Mouse (Mus musculus) lung, postnatal 0 days (tissue): ENCODE measurements around the gene Syde1. TPM values are rescaled to one million over a fixed set of nuclear protein-coding genes. Genes with fewer than 3 reads are reported as not detected.

Experiments
- ATAC-seq: fragments of 200-750 bp; cut with Nextera tagmentation; 2 replicates; pipeline ENCODE4 v1.8.0; 2017; ENCODE audit warnings: moderate library complexity
- DNase-seq: peaks from one replicate; pipeline ENCODE4 v3.0.0-alpha.2; 2016; ENCODE audit warnings: low spot score
- H3K27ac ChIP-seq: fragments of 300-500 bp; sonication (generic); 2 replicates; pipeline ENCODE4 v1.5.1; 2014; ENCODE audit warnings: antibody characterized with exemption, mild to moderate bottlenecking, low read length, mixed read lengths
- H3K27me3 ChIP-seq: fragments of 300-500 bp; sonication (generic); replicated peaks from 2 replicates; pipeline ENCODE4 v1.6.1; 2014; ENCODE audit warnings: low read length, mixed read lengths; ENCODE audit not compliant: insufficient read depth
- H3K36me3 ChIP-seq: fragments of 300-500 bp; sonication (generic); 2 replicates; pipeline ENCODE4 v1.6.1; 2014; ENCODE audit warnings: low read length, mixed read lengths; ENCODE audit not compliant: insufficient read depth
- H3K4me1 ChIP-seq: fragments of 300-500 bp; sonication (generic); 2 replicates; pipeline ENCODE4 v1.6.1; 2014; ENCODE audit warnings: antibody characterized with exemption, low read depth, low read length, mixed read lengths; ENCODE audit not compliant: insufficient read depth
- H3K4me2 ChIP-seq: fragments of 300-500 bp; sonication (generic); replicated peaks from 2 replicates; pipeline ENCODE4 v1.6.1; 2014; ENCODE audit warnings: low read depth, mild to moderate bottlenecking, low read length, moderate library complexity, mixed read lengths
- H3K4me3 ChIP-seq: fragments of 300-500 bp; sonication (generic); 2 replicates; pipeline ENCODE4 v1.5.1; 2014; ENCODE audit warnings: low read depth, low read length
- H3K9ac ChIP-seq: fragments of 300-500 bp; sonication (generic); replicated peaks from 2 replicates; pipeline ENCODE4 v1.6.1; 2014; ENCODE audit warnings: low read depth, mild to moderate bottlenecking
- H3K9me3 ChIP-seq: fragments of 300-500 bp; sonication (generic); 2 replicates; pipeline ENCODE4 v1.6.1; 2016; ENCODE audit warnings: low read length, mixed read lengths
- CTCF ChIP-seq: IDR thresholded peaks from 2 replicates; pipeline ENCODE4 v1.5.1; 2016; ENCODE audit warnings: antibody characterized with exemption, mild to moderate bottlenecking
- EP300 ChIP-seq: IDR thresholded peaks from 2 replicates; pipeline ENCODE4 v1.6.1; 2016; ENCODE audit warnings: antibody characterized with exemption, mild to moderate bottlenecking, control low read depth
- WGBS: fragments of 180-500 bp; shearing (Covaris S2); extraction: QIAGEN DNeasy Blood & Tissue Kit; methylation state at CpG from one replicate; pipeline ENCODE4 v1.1.7; 2014; 5-methylcytosine and 5-hydroxymethylcytosine counted together
- polyA plus RNA-seq: library from polyadenylated mRNA; unstranded; fragments of >200 nt; fragmentation: Nextera tagmentation; extraction: Ambion mirVana; gene quantifications from 2 replicates; pipeline ENCODE4 v1.2.1, GENCODE M21; 2015

Syde1 gene
- polyA plus RNA-seq, 1 experiment from 2014 or later = 16.1 TPM

DNA sequence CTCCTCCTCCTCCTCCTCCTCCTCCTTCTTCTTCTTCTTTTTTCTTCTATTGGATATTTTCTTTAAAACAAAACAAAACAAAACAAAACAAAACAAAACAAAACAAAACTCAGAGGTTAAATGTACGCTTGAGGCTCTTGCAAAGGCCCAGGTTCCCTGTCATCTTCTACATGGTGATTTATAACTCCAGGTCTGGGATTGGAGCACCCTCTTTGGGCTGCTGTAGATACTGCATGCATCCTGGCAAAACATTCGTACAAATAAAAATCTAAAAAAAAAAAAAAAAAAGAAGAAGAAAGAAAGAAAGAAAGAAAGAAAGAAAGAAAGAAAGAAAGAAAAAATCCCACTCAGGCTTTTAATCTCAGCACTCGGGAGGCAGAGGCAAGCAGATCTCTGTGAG lies 13.3 kb upstream of the Syde1 start:
- Histone ChIP-seq H3K9ac (no peak overlapping the region), H3K4me1 (no peaks in the 10 kb centered on the region), H3K36me3 (no peaks in the 10 kb centered on the region), H3K4me3 (no peak overlapping the region), H3K4me2 (no peak overlapping the region), H3K27ac (no peak overlapping the region), H3K27me3 (no peaks in the 10 kb centered on the region), H3K9me3 (no peaks in the 10 kb centered on the region)
- DNase-seq (peak; percentile 42), ATAC-seq (no peak)
- no peak for TF ChIP-seq EP300
- TF ChIP-seq CTCF = peak; percentile 66
- 36% methylated on average over 3 of the region's 3 CpGs for WGBS

GRCm38 (mm10) chr10:78599865-78600264 lies 8.1 kb upstream of the Syde1 start:
- no peak overlapping the region for H3K27ac ChIP-seq
- no peaks in the 10 kb centered on the region for H3K9me3 ChIP-seq
- no peak overlapping the region for H3K4me3 ChIP-seq
- no peak for ATAC-seq
- DNase-seq = no peak
- TF ChIP-seq EP300 (no peak), CTCF (no peak)
- no peak overlapping the region for H3K9ac ChIP-seq
- no peaks in the 10 kb centered on the region for H3K27me3 ChIP-seq
- H3K36me3 ChIP-seq = no peaks in the 10 kb centered on the region
- H3K4me1 ChIP-seq = no peaks in the 10 kb centered on the region
- no peak overlapping the region for H3K4me2 ChIP-seq
- WGBS = 82% methylated on average over 5 of the region's 5 CpGs

DNA sequence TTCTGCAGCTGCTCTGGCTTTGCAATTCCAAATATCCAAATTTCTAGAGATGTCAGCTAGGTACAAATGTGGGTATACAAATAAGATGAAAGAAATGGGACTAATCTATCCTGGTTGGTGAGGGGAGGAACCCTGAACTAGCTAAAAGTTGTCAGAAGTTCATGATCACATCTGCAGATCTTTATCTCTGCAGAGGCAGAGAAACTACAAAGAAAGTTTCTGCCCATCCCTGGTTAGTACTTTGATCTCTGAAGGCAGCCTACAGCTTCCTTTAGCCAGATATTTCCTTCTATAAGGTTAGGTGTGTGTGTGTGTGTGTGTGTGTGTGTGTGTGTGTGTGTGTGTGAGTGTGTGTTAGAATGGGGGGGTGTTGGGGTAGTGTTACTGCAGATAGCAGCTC lies 2.8 kb upstream of the Syde1 start:
- no peak for DNase-seq

DNA sequence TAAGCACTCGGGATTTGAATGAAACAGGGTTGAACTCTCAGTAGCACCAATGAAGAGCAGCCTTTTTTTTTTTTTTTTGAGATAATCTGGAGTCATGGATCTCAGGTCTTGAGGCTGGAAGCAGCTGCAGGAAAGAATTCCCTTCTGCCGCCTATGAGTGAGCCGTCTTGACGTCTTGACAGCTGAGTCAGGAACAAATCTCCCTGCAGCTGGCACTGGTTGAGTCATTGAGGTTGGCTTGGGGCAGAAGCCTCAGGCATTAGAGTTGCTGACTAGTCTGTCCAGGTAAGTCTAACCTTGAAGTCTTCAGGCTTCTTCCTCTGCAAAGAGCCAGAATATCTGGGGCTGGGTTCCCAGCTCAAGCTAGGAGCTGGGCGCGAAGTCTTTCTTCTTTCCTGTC lies 2.4 kb upstream of the Syde1 start:
- H3K9me3 ChIP-seq = no peaks in the 10 kb centered on the region
- no peak overlapping the region for H3K4me2 ChIP-seq
- H3K36me3 ChIP-seq = 0 out of 2 replicates have a peak, but pooled peaks cover 4% of the 10 kb centered on the region
- H3K27me3 ChIP-seq = no peaks in the 10 kb centered on the region
- WGBS = 63% methylated on average over 6 of the region's 6 CpGs
- H3K4me1 ChIP-seq = 0 out of 2 replicates have a peak, but pooled peaks cover 11% of the 10 kb centered on the region
- no peak for ATAC-seq
- no peak overlapping the region for H3K9ac ChIP-seq
- H3K4me3 ChIP-seq = no peak overlapping the region
- no peak overlapping the region for H3K27ac ChIP-seq
- DNase-seq = no peak
- TF ChIP-seq EP300 (no peak), CTCF (no peak)

More for the DNA sequence above, 2.8 kb upstream of the Syde1 start:
- no peak overlapping the region for H3K4me3 ChIP-seq
- H3K27me3 ChIP-seq = no peaks in the 10 kb centered on the region
- 0 out of 2 replicates have a peak, but pooled peaks cover 11% of the 10 kb centered on the region for H3K4me1 ChIP-seq
- ATAC-seq = no peak
- TF ChIP-seq EP300 (no peak), CTCF (no peak)
- H3K4me2 ChIP-seq = no peak overlapping the region
- no peak overlapping the region for H3K27ac ChIP-seq
- H3K36me3 ChIP-seq = 0 out of 2 replicates have a peak, but pooled peaks cover under 1% of the 10 kb centered on the region
- H3K9ac ChIP-seq = no peak overlapping the region
- no peaks in the 10 kb centered on the region for H3K9me3 ChIP-seq

- no peak for DNase-seq
- no peaks in the 10 kb centered on the region for H3K27me3 ChIP-seq
- no peak overlapping the region for H3K4me3 ChIP-seq
These were observed 2.0 kb upstream of the Syde1 start for GRCm38 (mm10) chr10:78593736-78594135.

GRCm38 (mm10) chr10:78592856-78593379 lies 1.2 kb upstream of the Syde1 start:
- Histone ChIP-seq H3K27ac (no peak overlapping the region), H3K27me3 (no peaks in the 10 kb centered on the region), H3K4me2 (no peak overlapping the region), H3K9me3 (no peaks in the 10 kb centered on the region), H3K4me3 (no peak overlapping the region), H3K36me3 (peaks cover 13% of the 10 kb centered on the region; the same call in 1 of the 2 replicates), H3K4me1 (0 out of 2 replicates have a peak, but pooled peaks cover 11% of the 10 kb centered on the region), H3K9ac (no peak overlapping the region)
- 81% methylated on average over 4 of the region's 4 CpGs for WGBS
- ATAC-seq (no peak), DNase-seq (no peak)
- TF ChIP-seq EP300 (no peak), CTCF (no peak)

More at GRCm38 (mm10) chr10:78593736-78594135, 2.0 kb upstream of the Syde1 start:
- no peak overlapping the region for H3K4me2 ChIP-seq
- 88% methylated on average over 5 of the region's 5 CpGs for WGBS
- ATAC-seq = no peak
- no peaks in the 10 kb centered on the region for H3K9me3 ChIP-seq
- H3K36me3 ChIP-seq = peaks cover 9% of the 10 kb centered on the region; the same call in 1 of the 2 replicates
- H3K9ac ChIP-seq = no peak overlapping the region
- TF ChIP-seq EP300 = no peak
- TF ChIP-seq CTCF = no peak
- 0 out of 2 replicates have a peak, but pooled peaks cover 11% of the 10 kb centered on the region for H3K4me1 ChIP-seq
- H3K27ac ChIP-seq = no peak overlapping the region
